ENCODE assay signal across 8 mouse cellular contexts in the genomic region with DNA sequence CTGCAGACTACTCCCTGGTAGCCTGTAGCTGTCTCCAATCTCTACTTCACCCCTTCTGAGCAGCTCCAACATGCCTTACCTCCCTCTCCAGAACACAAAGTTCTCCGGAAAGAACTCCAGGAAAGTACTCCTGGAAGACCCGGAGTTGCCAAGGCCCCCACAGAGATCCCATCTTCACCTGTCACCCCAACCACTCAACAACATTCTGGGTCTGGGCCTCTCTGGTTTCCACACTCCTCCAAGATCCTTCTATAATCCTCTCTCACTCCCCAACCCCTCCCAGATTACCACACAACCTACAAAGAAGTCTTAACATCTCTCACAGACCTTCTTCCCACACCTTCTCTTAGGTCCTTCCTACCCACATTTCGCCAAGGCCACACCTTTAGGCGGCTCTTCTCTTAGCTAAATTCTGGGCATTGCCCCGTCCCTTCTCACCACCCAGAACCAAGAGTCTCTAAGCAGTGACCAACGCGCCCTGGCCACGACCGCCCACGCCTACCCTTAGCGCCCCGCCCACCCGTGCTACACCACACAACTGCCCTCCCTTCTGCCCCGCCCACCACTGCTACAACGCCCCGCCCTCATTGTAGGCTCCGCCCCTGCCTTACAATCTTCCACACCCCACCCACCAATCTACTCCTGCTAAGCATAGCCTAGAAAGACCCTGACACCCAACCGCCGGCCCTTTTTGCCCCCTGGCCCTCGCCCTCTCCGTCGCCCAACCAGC. TPM values are rescaled to one million over a fixed set of nuclear protein-coding genes. Genes with fewer than 3 reads are reported as not detected.
DNase-seq lines count a peak whose midpoint lies in the region; ATAC-seq and TF ChIP-seq lines count a peak whose summit lies in the region.

No protein-coding gene starts in this region.

- peak overlapping the region; percentile 59 for H3K4me2 ChIP-seq in kidney, embryonic 14.5 days (replicated peaks; ENCODE audit: low read depth, low read length)
- peak overlapping the region; percentile 97 for H3K4me2 ChIP-seq in liver, embryonic 14.5 days (ENCODE audit: low read depth)

- peak overlapping the region; percentile 74 for H3K9ac ChIP-seq in kidney, embryonic 14.5 days (ENCODE audit: low read depth, low read length)
- H3K9ac ChIP-seq in liver, embryonic 14.5 days (replicated peaks): peak overlapping the region; percentile 75

- peak; percentile 36 for ATAC-seq in erythroblast, adult 5-6 weeks (replicated peaks; ENCODE audit: low FRiP score, poor library complexity, severe bottlenecking)
- peak; percentile 29 for ATAC-seq in kidney, embryonic 14.5 days (ENCODE audit: low FRiP score, low TSS enrichment)
- peak; percentile 33 for ATAC-seq in liver, embryonic 14.5 days (ENCODE audit: insufficient read depth)

- peak; percentile 92 for DNase-seq in A20 (ENCODE audit: low read depth, low spot score)
- DNase-seq in adrenal gland, postnatal 25 days: peak; percentile 90
- peak; percentile 73 to 81 for DNase-seq in heart, adult 9 months (ENCODE audit: low spot score in 2 of 2)
- peak; percentile 74 to 84 (median 75) for DNase-seq in liver, embryonic 14.5 days (ENCODE audit: low read depth in 3 of 3, low spot score in 3 of 3)
- peak; percentile 91 to 94 for DNase-seq in natural killer cell, adult 2 months (ENCODE audit: low spot score in 2 of 2)
- peak; percentile 91 for DNase-seq in splenic B cell, adult 2 months (ENCODE audit: low read depth, low spot score)

- H3K36me3 ChIP-seq in kidney, embryonic 14.5 days (ENCODE audit: control insufficient read depth, insufficient read depth, low read length): peaks cover 36% of the 10 kb centered on the region
- peaks cover 14% of the 10 kb centered on the region for H3K36me3 ChIP-seq in liver, embryonic 14.5 days (replicated peaks; ENCODE audit: control insufficient read depth, insufficient read depth, low read depth)
- H3K36me3 ChIP-seq in splenic B cell, adult 2 months (ENCODE audit: control insufficient read depth, insufficient read depth, low read length, poor library complexity, severe bottlenecking): peaks cover 14% of the 10 kb centered on the region

- no peaks in the 10 kb centered on the region for H3K9me3 ChIP-seq in kidney, embryonic 14.5 days (ENCODE audit: control insufficient read depth, low read length)
- no peaks in the 10 kb centered on the region for H3K9me3 ChIP-seq in liver, embryonic 14.5 days (ENCODE audit: control insufficient read depth, low read length)

- H3K27me3 ChIP-seq in kidney, embryonic 14.5 days (ENCODE audit: control insufficient read depth, insufficient read depth, low read length): no peaks in the 10 kb centered on the region
- H3K27me3 ChIP-seq in liver, embryonic 14.5 days (ENCODE audit: control insufficient read depth, insufficient read depth, low read length): no peaks in the 10 kb centered on the region
- no peaks in the 10 kb centered on the region for H3K27me3 ChIP-seq in splenic B cell, adult 2 months (ENCODE audit: control insufficient read depth, insufficient read depth, low read length, poor library complexity, severe bottlenecking)

- H3K4me3 ChIP-seq in kidney, embryonic 14.5 days (ENCODE audit: low read length): peak overlapping the region; percentile 80
- peak overlapping the region; percentile 70 to 87 for H3K4me3 ChIP-seq in liver, embryonic 14.5 days (ENCODE audit: insufficient read depth in 1 of 2, low read depth in 2 of 2, low read length in 2 of 2)

- TF ChIP-seq CTCF in liver, embryonic 14.5 days (IDR thresholded peaks at IDR 0.05; ENCODE audit: low read depth): no peak

- no peak; the same call in 1 of the 2 replicates for TF ChIP-seq EP300 in liver, embryonic 14.5 days (IDR thresholded peaks at IDR 0.05; ENCODE audit: low read depth)

- H3K27ac ChIP-seq in kidney, embryonic 14.5 days (ENCODE audit: low read depth, low read length): peak overlapping the region; percentile 98
- H3K27ac ChIP-seq in liver, embryonic 14.5 days: peak overlapping the region; percentile 93

- WGBS in kidney, embryonic 14.5 days: 7% methylated on average over 22 of the region's 22 CpGs
- 7% methylated on average over 22 of the region's 22 CpGs for WGBS in liver, embryonic 14.5 days (ENCODE audit: insufficient replicate concordance)

- peaks cover 10% of the 10 kb centered on the region for H3K4me1 ChIP-seq in kidney, embryonic 14.5 days (ENCODE audit: control insufficient read depth, insufficient read depth, low read length)
- H3K4me1 ChIP-seq in liver, embryonic 14.5 days (replicated peaks; ENCODE audit: control insufficient read depth in 2 of 2, insufficient read depth in 2 of 2, low read length in 1 of 2): peaks cover 17 to 22% of the 10 kb centered on the region in 2 experiments

RNA-seq across cellular contexts. Expression of a gene that starts 0.6 kb away (rescaled TPM):
- total RNA-seq in adrenal gland, postnatal 25 days (2021): 81.2 and 96.8 TPM in 2 replicates
- 3.1 and 3.6 TPM in 2 replicates for total RNA-seq in erythroblast, adult 5-6 weeks (2015; ENCODE audit: low replicate concordance)
- total RNA-seq in erythroblast, adult 5-6 weeks (2017; ENCODE audit: low replicate concordance): 5.3 and 15.2 TPM in 2 replicates
- 34.4 and 42.8 TPM in 2 replicates for polyA plus RNA-seq in kidney, embryonic 14.5 days (2014; fragmentation: Nextera tagmentation; extraction: Ambion mirVana)
- polyA plus RNA-seq in liver, embryonic 14.5 days (2012; rRNA removed): 7.3 TPM in 2 replicates
- polyA plus RNA-seq in liver, embryonic 14.5 days (2014; fragmentation: Nextera tagmentation; extraction: Ambion mirVana): 10.8 and 12.2 TPM in 2 replicates

RNA-seq across cellular contexts. Expression of a gene that starts 5.2 kb away (rescaled TPM):
- 72.5 and 83.1 TPM in 2 replicates for total RNA-seq in adrenal gland, postnatal 25 days (2021)
- 20.0 and 61.4 TPM in 2 replicates for total RNA-seq in erythroblast, adult 5-6 weeks (2015; ENCODE audit: low replicate concordance)
- 46.6 and 75.3 TPM in 2 replicates for total RNA-seq in erythroblast, adult 5-6 weeks (2017; ENCODE audit: low replicate concordance)
- polyA plus RNA-seq in kidney, embryonic 14.5 days (2014; fragmentation: Nextera tagmentation; extraction: Ambion mirVana): 85.1 and 118 TPM in 2 replicates
- polyA plus RNA-seq in liver, embryonic 14.5 days (2012; rRNA removed): 18.2 and 29.5 TPM in 2 replicates
- polyA plus RNA-seq in liver, embryonic 14.5 days (2014; fragmentation: Nextera tagmentation; extraction: Ambion mirVana): 26.0 and 36.0 TPM in 2 replicates

RNA-seq across cellular contexts. Expression of a gene that starts 34.0 kb away (rescaled TPM):
- 8.2 and 9.8 TPM in 2 replicates for total RNA-seq in adrenal gland, postnatal 25 days (2021)
- total RNA-seq in erythroblast, adult 5-6 weeks (2015; ENCODE audit: low replicate concordance): 6.1 and 16.3 TPM in 2 replicates
- total RNA-seq in erythroblast, adult 5-6 weeks (2017; ENCODE audit: low replicate concordance): 18.5 and 25.2 TPM in 2 replicates
- polyA plus RNA-seq in kidney, embryonic 14.5 days (2014; fragmentation: Nextera tagmentation; extraction: Ambion mirVana): 14.1 and 25.4 TPM in 2 replicates
- 10.8 and 14.6 TPM in 2 replicates for polyA plus RNA-seq in liver, embryonic 14.5 days (2012; rRNA removed)
- polyA plus RNA-seq in liver, embryonic 14.5 days (2014; fragmentation: Nextera tagmentation; extraction: Ambion mirVana): 10.2 and 13.0 TPM in 2 replicates

RNA-seq across cellular contexts. Expression of a gene that starts 35.3 kb away (rescaled TPM):
- total RNA-seq in adrenal gland, postnatal 25 days (2021): 71.4 and 76.3 TPM in 2 replicates
- not detected in 2 replicates for total RNA-seq in erythroblast, adult 5-6 weeks (2015; ENCODE audit: low replicate concordance)
- not detected in 2 replicates for total RNA-seq in erythroblast, adult 5-6 weeks (2017; ENCODE audit: low replicate concordance)
- polyA plus RNA-seq in kidney, embryonic 14.5 days (2014; fragmentation: Nextera tagmentation; extraction: Ambion mirVana): 0.08 and 0.17 TPM in 2 replicates
- 0.01 TPM in 2 replicates for polyA plus RNA-seq in liver, embryonic 14.5 days (2012; rRNA removed)
- 0.03 TPM in 1 of 2 replicates, not detected in the other for polyA plus RNA-seq in liver, embryonic 14.5 days (2014; fragmentation: Nextera tagmentation; extraction: Ambion mirVana)

RNA-seq across cellular contexts. Expression of a gene that starts 37.8 kb away (rescaled TPM):
- 51.5 and 57.1 TPM in 2 replicates for total RNA-seq in adrenal gland, postnatal 25 days (2021)
- total RNA-seq in erythroblast, adult 5-6 weeks (2015; ENCODE audit: low replicate concordance): 7.5 and 10.9 TPM in 2 replicates
- total RNA-seq in erythroblast, adult 5-6 weeks (2017; ENCODE audit: low replicate concordance): 10.0 and 11.4 TPM in 2 replicates
- polyA plus RNA-seq in kidney, embryonic 14.5 days (2014; fragmentation: Nextera tagmentation; extraction: Ambion mirVana): 145 and 155 TPM in 2 replicates
- polyA plus RNA-seq in liver, embryonic 14.5 days (2012; rRNA removed): 28.8 and 30.0 TPM in 2 replicates
- polyA plus RNA-seq in liver, embryonic 14.5 days (2014; fragmentation: Nextera tagmentation; extraction: Ambion mirVana): 32.5 and 32.9 TPM in 2 replicates

Comparison
In these comparisons a context has a peak if more than half of its experiments do, and no peak if none do; other contexts are left out.
1. Peak in every context shown above with its lines: DNase-seq, ATAC-seq, H3K4me3 ChIP-seq and H3K27ac ChIP-seq.